Mouse (Mus musculus) lung, embryonic 14.5 days (tissue): ENCODE results near the gene Vmp1. TPM values are rescaled to one million over a fixed set of nuclear protein-coding genes. Genes with fewer than 3 reads are reported as not detected.

Source experiments
- ATAC-seq: fragments of 200-750 bp; cut with Nextera tagmentation; 2 replicates; pipeline ENCODE4 v1.8.0; 2017; ENCODE audit warnings: mild to moderate bottlenecking, moderate TSS enrichment, moderate library complexity; ENCODE audit not compliant: insufficient read depth
- DNase-seq: peaks from one replicate; pipeline ENCODE4 v3.0.0-alpha.2; 2015
- H3K27ac ChIP-seq: fragments of 300-500 bp; sonication (generic); 2 replicates; pipeline ENCODE4 v1.5.1; 2014; ENCODE audit warnings: low read depth, mild to moderate bottlenecking, moderate library complexity
- H3K27me3 ChIP-seq: fragments of 300-500 bp; sonication (generic); 2 replicates; pipeline ENCODE4 v1.6.1; 2014; ENCODE audit warnings: low read length, control low read depth; ENCODE audit not compliant: insufficient read depth
- H3K36me3 ChIP-seq: fragments of 300-500 bp; sonication (generic); 2 replicates; pipeline ENCODE4 v1.6.1; 2014; ENCODE audit warnings: control low read depth; ENCODE audit not compliant: insufficient read depth
- H3K4me1 ChIP-seq: fragments of 300-500 bp; sonication (generic); 2 replicates; pipeline ENCODE4 v1.6.1; 2014; ENCODE audit warnings: antibody characterized with exemption, control low read depth; ENCODE audit not compliant: insufficient read depth
- H3K4me2 ChIP-seq: fragments of 300-500 bp; sonication (generic); 2 replicates; pipeline ENCODE4 v1.6.1; 2014; ENCODE audit warnings: mild to moderate bottlenecking
- H3K4me3 ChIP-seq: fragments of 300-500 bp; sonication (generic); 2 replicates; pipeline ENCODE4 v1.5.1; 2014; ENCODE audit warnings: low read depth, low read length
- H3K9ac ChIP-seq: fragments of 300-500 bp; sonication (generic); 2 replicates; pipeline ENCODE4 v1.6.1; 2014
- H3K9me3 ChIP-seq: fragments of 300-500 bp; sonication (generic); 2 replicates; pipeline ENCODE4 v1.6.1; 2016; ENCODE audit warnings: low read depth, low read length, control low read depth
- CTCF ChIP-seq: IDR thresholded peaks from 2 replicates; pipeline ENCODE4 v1.5.1; 2016; ENCODE audit warnings: antibody characterized with exemption, low read depth
- WGBS: fragments of 180-500 bp; shearing (Covaris S2); extraction: QIAGEN DNeasy Blood & Tissue Kit; methylation state at CpG from one replicate; pipeline ENCODE4 v1.1.7; 2014; 5-methylcytosine and 5-hydroxymethylcytosine counted together
- polyA plus RNA-seq: library from polyadenylated mRNA; unstranded; fragments of >200 nt; fragmentation: Nextera tagmentation; extraction: Ambion mirVana; gene quantifications from 2 replicates; pipeline ENCODE4 v1.2.1, GENCODE M21; 2014

Vmp1 gene
- polyA plus RNA-seq, 1 experiment from 2014 or later, result 117 TPM

GRCm38 (mm10) chr11:86717306-86718065 lies 33.9 kb upstream of the Vmp1 start:
- no peak overlapping the region for H3K4me3 ChIP-seq
- no peak for TF ChIP-seq CTCF
- H3K27ac ChIP-seq, result no peak overlapping the region
- no peak overlapping the region for H3K4me2 ChIP-seq
- no peaks in the 10 kb centered on the region for H3K4me1 ChIP-seq
- no peak for ATAC-seq
- H3K9ac ChIP-seq, result no peak overlapping the region
- peaks cover 85% of the 10 kb centered on the region for H3K36me3 ChIP-seq
- 88% methylated on average over 6 of the region's 6 CpGs for whole genome bisulfite sequencing
- no peaks in the 10 kb centered on the region for H3K27me3 ChIP-seq
- no peaks in the 10 kb centered on the region for H3K9me3 ChIP-seq
- DNase-seq, result no peak

- H3K36me3 ChIP-seq, result peaks cover 91% of the 10 kb centered on the region
- no peak for DNase-seq
These were observed 31.0 kb upstream of the Vmp1 start for GRCm38 (mm10) chr11:86714606-86715005.

GRCm38 (mm10) chr11:86701151-86701550 lies 17.5 kb upstream of the Vmp1 start:
- no peak for ATAC-seq
- H3K4me2 ChIP-seq, result no peak overlapping the region
- no peaks in the 10 kb centered on the region for H3K9me3 ChIP-seq
- H3K4me3 ChIP-seq, result no peak overlapping the region
- peaks cover 91% of the 10 kb centered on the region for H3K36me3 ChIP-seq
- TF ChIP-seq CTCF, result no peak
- no peak overlapping the region for H3K27ac ChIP-seq
- DNase-seq, result no peak
- no peaks in the 10 kb centered on the region for H3K27me3 ChIP-seq
- H3K9ac ChIP-seq, result no peak overlapping the region
- 91% methylated on average over 4 of the region's 4 CpGs for WGBS
- H3K4me1 ChIP-seq, result no peaks in the 10 kb centered on the region

More at GRCm38 (mm10) chr11:86714606-86715005, 31.0 kb upstream of the Vmp1 start:
- H3K4me1 ChIP-seq, result no peaks in the 10 kb centered on the region
- no peaks in the 10 kb centered on the region for H3K27me3 ChIP-seq
- H3K9ac ChIP-seq, result no peak overlapping the region
- H3K9me3 ChIP-seq, result no peaks in the 10 kb centered on the region
- no peak overlapping the region for H3K4me2 ChIP-seq
- no peak for ATAC-seq
- no peak overlapping the region for H3K4me3 ChIP-seq
- TF ChIP-seq CTCF, result no peak
- H3K27ac ChIP-seq, result no peak overlapping the region

GRCm38 (mm10) chr11:86695461-86695860 lies 11.8 kb upstream of the Vmp1 start:
- no peak overlapping the region for H3K4me3 ChIP-seq
- no peak for TF ChIP-seq CTCF
- no peak for DNase-seq
- 77% methylated on average over 4 of the region's 4 CpGs for WGBS
- peaks cover 87% of the 10 kb centered on the region for H3K36me3 ChIP-seq
- no peak overlapping the region for H3K4me2 ChIP-seq
- H3K27ac ChIP-seq, result no peak overlapping the region
- no peak overlapping the region for H3K9ac ChIP-seq
- H3K4me1 ChIP-seq, result no peaks in the 10 kb centered on the region
- H3K9me3 ChIP-seq, result no peaks in the 10 kb centered on the region
- no peak for ATAC-seq
- no peaks in the 10 kb centered on the region for H3K27me3 ChIP-seq

- H3K36me3 ChIP-seq, result peaks cover 87% of the 10 kb centered on the region
These were observed 8.9 kb upstream of the Vmp1 start for GRCm38 (mm10) chr11:86692546-86692945.

GRCm38 (mm10) chr11:86691956-86692355 lies 8.3 kb upstream of the Vmp1 start:
- TF ChIP-seq CTCF, result no peak
- WGBS, result 89% methylated on average over 2 of the region's 2 CpGs
- ATAC-seq, result no peak

More at GRCm38 (mm10) chr11:86692546-86692945, 8.9 kb upstream of the Vmp1 start:
- no peak for DNase-seq
- no peak for TF ChIP-seq CTCF
- no peaks in the 10 kb centered on the region for H3K27me3 ChIP-seq
- no peak overlapping the region for H3K27ac ChIP-seq
- WGBS, result 84% methylated on average over 2 of the region's 2 CpGs
- H3K9ac ChIP-seq, result no peak overlapping the region
- no peak for ATAC-seq
- H3K4me2 ChIP-seq, result no peak overlapping the region
- no peaks in the 10 kb centered on the region for H3K9me3 ChIP-seq
- no peaks in the 10 kb centered on the region for H3K4me1 ChIP-seq
- H3K4me3 ChIP-seq, result no peak overlapping the region

GRCm38 (mm10) chr11:86691482-86691881 lies 7.8 kb upstream of the Vmp1 start:
- no peak overlapping the region for H3K9ac ChIP-seq

More at GRCm38 (mm10) chr11:86691956-86692355, 8.3 kb upstream of the Vmp1 start:
- no peak overlapping the region for H3K27ac ChIP-seq
- no peak for DNase-seq
- H3K9me3 ChIP-seq, result no peaks in the 10 kb centered on the region
- no peaks in the 10 kb centered on the region for H3K4me1 ChIP-seq
- no peaks in the 10 kb centered on the region for H3K27me3 ChIP-seq
- H3K9ac ChIP-seq, result no peak overlapping the region
- H3K36me3 ChIP-seq, result peaks cover 81% of the 10 kb centered on the region
- H3K4me2 ChIP-seq, result no peak overlapping the region
- no peak overlapping the region for H3K4me3 ChIP-seq

More at GRCm38 (mm10) chr11:86691482-86691881, 7.8 kb upstream of the Vmp1 start:
- Histone ChIP-seq H3K27me3 (no peaks in the 10 kb centered on the region), H3K36me3 (peaks cover 77% of the 10 kb centered on the region), H3K4me2 (no peak overlapping the region), H3K9me3 (no peaks in the 10 kb centered on the region), H3K4me1 (no peaks in the 10 kb centered on the region), H3K27ac (no peak overlapping the region), H3K4me3 (no peak overlapping the region)
- 93% methylated on average over 3 of the region's 3 CpGs for WGBS
- ATAC-seq (no peak), DNase-seq (no peak)
- no peak for TF ChIP-seq CTCF
